Mouse (Mus musculus): ENCODE results near the gene Olfr522. TPM values are rescaled to one million over a fixed set of nuclear protein-coding genes. Genes with fewer than 3 reads are reported as not detected.

Olfr522 gene
- polyA plus RNA-seq, 1 experiment from 2014 or later: not detected

- 69% methylated on average over 3 of the region's 3 CpGs for WGBS
- ATAC-seq (ENCODE audit: insufficient number of reproducible peaks, insufficient read depth, low FRiP score, low TSS enrichment, low read depth): no peak
- peaks cover 60% of the 10 kb centered on the region for H3K36me3 ChIP-seq
These were observed 52.6 kb downstream of the Olfr522 start for GRCm38 (mm10) chr7:140111943-140112342.

More at GRCm38 (mm10) chr7:140111943-140112342, 52.6 kb downstream of the Olfr522 start:
- Histone ChIP-seq H3K4me1 (replicated peaks) (0 out of 2 replicates have a peak, but pooled peaks cover 8% of the 10 kb centered on the region), H3K27ac (no peak overlapping the region), H3K9ac (replicated peaks) (no peak overlapping the region), H3K9me3 (no peaks in the 10 kb centered on the region), H3K4me3 (replicated peaks) (no peak overlapping the region), H3K4me2 (no peak overlapping the region), H3K27me3 (no peaks in the 10 kb centered on the region)

Other genes starting within 250 kb of the Olfr522 start
- gene Utf1, start 221.0 kb downstream of the Olfr522 start, polyA plus RNA-seq (2016; fragmentation: Nextera tagmentation; extraction: Ambion mirVana): 0.23 and 0.34 TPM in 2 replicates
- gene 6430531B16Rik, start 186.0 kb downstream of the Olfr522 start, polyA plus RNA-seq (2016; fragmentation: Nextera tagmentation; extraction: Ambion mirVana): 0.31 and 0.51 TPM in 2 replicates
- 2.1 and 2.7 TPM in 2 replicates for gene Adam8, start 172.2 kb downstream of the Olfr522 start, polyA plus RNA-seq (2016; fragmentation: Nextera tagmentation; extraction: Ambion mirVana)
- 41.4 and 43.0 TPM in 2 replicates for gene Zfp511, start 128.4 kb downstream of the Olfr522 start, polyA plus RNA-seq (2016; fragmentation: Nextera tagmentation; extraction: Ambion mirVana)
- 82.3 and 82.8 TPM in 2 replicates for gene Tubgcp2, start 128.1 kb downstream of the Olfr522 start, polyA plus RNA-seq (2016; fragmentation: Nextera tagmentation; extraction: Ambion mirVana)
- 0.10 TPM in 1 of 2 replicates, not detected in the other for gene Msx3, start 115.7 kb downstream of the Olfr522 start, polyA plus RNA-seq (2016; fragmentation: Nextera tagmentation; extraction: Ambion mirVana)
- 1.8 and 2.5 TPM in 2 replicates for gene Caly, start 82.2 kb downstream of the Olfr522 start, polyA plus RNA-seq (2016; fragmentation: Nextera tagmentation; extraction: Ambion mirVana)
- not detected in 2 replicates for gene Prap1, start 71.4 kb downstream of the Olfr522 start, polyA plus RNA-seq (2016; fragmentation: Nextera tagmentation; extraction: Ambion mirVana)
- 21.3 and 21.8 TPM in 2 replicates for gene Fuom, start 62.3 kb downstream of the Olfr522 start, polyA plus RNA-seq (2016; fragmentation: Nextera tagmentation; extraction: Ambion mirVana)
- 15.5 and 20.4 TPM in 2 replicates for gene Paox, start 49.0 kb downstream of the Olfr522 start, polyA plus RNA-seq (2016; fragmentation: Nextera tagmentation; extraction: Ambion mirVana)
- gene Echs1, start 48.3 kb downstream of the Olfr522 start, polyA plus RNA-seq (2016; fragmentation: Nextera tagmentation; extraction: Ambion mirVana): 166 and 175 TPM in 2 replicates
- 20.2 and 22.6 TPM in 2 replicates for gene Mtg1, start 27.2 kb downstream of the Olfr522 start, polyA plus RNA-seq (2016; fragmentation: Nextera tagmentation; extraction: Ambion mirVana)
- gene Sprn, start 9.9 kb downstream of the Olfr522 start, polyA plus RNA-seq (2016; fragmentation: Nextera tagmentation; extraction: Ambion mirVana): 0.10 and 0.14 TPM in 2 replicates
- gene Olfr523, start 8.5 kb upstream of the Olfr522 start, polyA plus RNA-seq (2016; fragmentation: Nextera tagmentation; extraction: Ambion mirVana): not detected in 2 replicates
- gene Olfr524, start 41.2 kb upstream of the Olfr522 start, polyA plus RNA-seq (2016; fragmentation: Nextera tagmentation; extraction: Ambion mirVana): not detected in 2 replicates
- gene Cd163l1, start 53.5 kb upstream of the Olfr522 start, polyA plus RNA-seq (2016; fragmentation: Nextera tagmentation; extraction: Ambion mirVana): not detected in 2 replicates
- gene 5830411N06Rik, start 82.5 kb upstream of the Olfr522 start, polyA plus RNA-seq (2016; fragmentation: Nextera tagmentation; extraction: Ambion mirVana): not detected in 2 replicates
- not detected in 2 replicates for gene Olfr525, start 156.1 kb upstream of the Olfr522 start, polyA plus RNA-seq (2016; fragmentation: Nextera tagmentation; extraction: Ambion mirVana)
- gene Olfr527, start 169.3 kb upstream of the Olfr522 start, polyA plus RNA-seq (2016; fragmentation: Nextera tagmentation; extraction: Ambion mirVana): not detected in 2 replicates
- not detected in 2 replicates for gene Olfr60, start 196.9 kb upstream of the Olfr522 start, polyA plus RNA-seq (2016; fragmentation: Nextera tagmentation; extraction: Ambion mirVana)
- gene Olfr530, start 211.6 kb upstream of the Olfr522 start, polyA plus RNA-seq (2016; fragmentation: Nextera tagmentation; extraction: Ambion mirVana): not detected in 2 replicates
- gene Olfr531, start 238.2 kb upstream of the Olfr522 start, polyA plus RNA-seq (2016; fragmentation: Nextera tagmentation; extraction: Ambion mirVana): not detected in 2 replicates

All from limb, embryonic 12.5 days (tissue).